27 mouse cellular contexts compared by ENCODE assay signal in the genomic region with DNA sequence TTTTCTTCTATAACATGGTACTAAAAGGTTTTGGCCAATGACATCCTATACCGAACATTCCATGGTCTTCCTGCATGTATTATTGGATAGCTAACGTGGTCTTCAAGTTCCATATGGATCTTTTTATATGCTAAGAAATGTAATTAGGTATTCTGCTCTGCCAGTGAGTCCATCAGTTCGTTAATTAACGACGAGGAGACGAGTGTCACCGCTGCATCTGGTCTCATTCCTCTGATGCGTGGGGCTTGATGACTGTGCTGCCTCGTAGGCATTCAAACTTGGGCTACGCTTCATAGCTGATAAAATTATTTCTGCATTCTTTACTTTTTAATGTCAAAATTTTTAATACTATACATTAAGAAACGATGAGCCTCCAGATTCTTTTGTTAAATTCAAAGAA.
"Had no signal": no experiment of that assay in that cellular context is flagged by ENCODE, and none has a peak within 500 bp of the region (broad histone marks: within the 10 kb centered on the region; RNA-seq: fewer than 3 reads in every experiment).

No protein-coding gene starts in this region.

- H3K4me2 ChIP-seq: heart, embryonic 12.5 days; hindbrain, embryonic 12.5 days; hindbrain, embryonic 14.5 days; intestine, embryonic 15.5 days; limb, embryonic 12.5 days; liver, embryonic 11.5 days; liver, embryonic 13.5 days had no signal

- H3K4me1 ChIP-seq: heart, embryonic 10.5 days; heart, embryonic 12.5 days; hindbrain, embryonic 10.5 days; hindbrain, embryonic 12.5 days; intestine, embryonic 15.5 days; limb, embryonic 12.5 days; liver, embryonic 13.5 days had no signal

- ATAC-seq: hindbrain, embryonic 16.5 days; inflammation-experienced regulatory T-cells, adult 6 months; intestine, embryonic 15.5 days; intestine, postnatal 0 days had no signal

- H3K27me3 ChIP-seq: heart, embryonic 12.5 days; hindbrain, embryonic 12.5 days; intestine, embryonic 15.5 days; limb, embryonic 12.5 days; liver, embryonic 13.5 days had no signal

- H3K27ac ChIP-seq: gastrocnemius, adult 2 months; heart, embryonic 10.5 days; hindbrain, embryonic 10.5 days; hindbrain, embryonic 12.5 days; hindbrain, embryonic 14.5 days; intestine, embryonic 15.5 days; layer of hippocampus, adult 2 months; left cerebral cortex, adult 2 months; limb, embryonic 10.5 days; limb, embryonic 12.5 days; liver, embryonic 13.5 days had no signal

- H3K9me3 ChIP-seq: heart, embryonic 10.5 days; heart, embryonic 12.5 days; hindbrain, embryonic 10.5 days; hindbrain, embryonic 12.5 days; intestine, embryonic 15.5 days; limb, embryonic 10.5 days; limb, embryonic 12.5 days; liver, embryonic 13.5 days had no signal

- H3K9ac ChIP-seq: heart, embryonic 12.5 days; hindbrain, embryonic 12.5 days; hindbrain, embryonic 14.5 days; intestine, embryonic 15.5 days; limb, embryonic 12.5 days; liver, embryonic 13.5 days had no signal

- H3K4me3 ChIP-seq: gastrocnemius, adult 2 months; heart, embryonic 10.5 days; heart, embryonic 12.5 days; hindbrain, embryonic 10.5 days; hindbrain, embryonic 12.5 days; intestine, embryonic 15.5 days; layer of hippocampus, adult 2 months; left cerebral cortex, adult 2 months; limb, embryonic 10.5 days; limb, embryonic 12.5 days; liver, embryonic 13.5 days had no signal

- H3K36me3 ChIP-seq: heart, embryonic 10.5 days; heart, embryonic 12.5 days; hindbrain, embryonic 10.5 days; hindbrain, embryonic 12.5 days; intestine, embryonic 15.5 days; limb, embryonic 10.5 days; limb, embryonic 12.5 days; liver, embryonic 13.5 days had no signal

- DNase-seq: gastrocnemius, adult 2 months; gastrocnemius, postnatal 10 days; gastrocnemius, postnatal 25 days; heart, adult 18-20 months; heart, postnatal 10 days; heart, postnatal 4 days; kidney, adult 18-20 months; kidney, adult 8-10 months; kidney, postnatal 10 days; kidney, postnatal 25 days; kidney, postnatal 4 days; liver; liver, embryonic 13.5 days had no signal
